Mouse (Mus musculus): Measurements from ENCODE around the gene Hes1.

Gene Hes1

GRCm38 (mm10) chr16:30113800-30114199 is 49.6 kb downstream of the Hes1 start:
- DNase-seq (ENCODE audit: low read depth in 1 of 2, low spot score in 2 of 2): no peak

GRCm38 (mm10) chr16:30114451-30114850 is 50.3 kb downstream of the Hes1 start:
- DNase-seq (ENCODE audit: low read depth in 1 of 2, low spot score in 2 of 2): no peak

Data from monocyte, adult 2 months (primary cell).